Comparison of ENCODE assay signal across 26 mouse cellular contexts in genomic region chr13:50991726-50992432, GRCm38 (mm10).
DNase-seq lines count a peak whose midpoint lies in the region; ATAC-seq lines count a peak whose summit lies in the region.
"Had no signal": no experiment of that assay in that cellular context is flagged by ENCODE, and none has a peak within 500 bp of the region (broad histone marks: within the 10 kb centered on the region; RNA-seq: fewer than 3 reads in every experiment).

No protein-coding gene starts in this region.

- peak overlapping the region; percentile 67 for H3K27ac ChIP-seq in embryonic facial prominence, embryonic 14.5 days (replicated peaks; ENCODE audit: low read depth, low read length)
- H3K27ac ChIP-seq in limb, embryonic 11.5 days (replicated peaks; ENCODE audit: low read depth, low read length) = peak overlapping the region; percentile 79
- H3K27ac ChIP-seq in hindbrain, embryonic 11.5 days (ENCODE audit: low read depth, low read length) = no peak overlapping the region
- no peak overlapping the region for H3K27ac ChIP-seq in hindbrain, embryonic 16.5 days (ENCODE audit: low read depth, low read length)
- H3K27ac ChIP-seq: forebrain, embryonic 15.5 days; heart, embryonic 13.5 days; hindbrain, embryonic 12.5 days; midbrain, embryonic 12.5 days; stomach, postnatal 0 days had no signal

- no peaks in the 10 kb centered on the region for H3K9me3 ChIP-seq in embryonic facial prominence, embryonic 14.5 days (ENCODE audit: control insufficient read depth, low read length)
- no peaks in the 10 kb centered on the region for H3K9me3 ChIP-seq in limb, embryonic 11.5 days (ENCODE audit: control insufficient read depth, low read length)
- no peaks in the 10 kb centered on the region for H3K9me3 ChIP-seq in hindbrain, embryonic 11.5 days (ENCODE audit: control insufficient read depth, low read length)
- no peaks in the 10 kb centered on the region for H3K9me3 ChIP-seq in hindbrain, embryonic 16.5 days (ENCODE audit: control insufficient read depth, low read length)
- H3K9me3 ChIP-seq: forebrain, embryonic 15.5 days had no signal

- no peaks in the 10 kb centered on the region for H3K27me3 ChIP-seq in embryonic facial prominence, embryonic 14.5 days (replicated peaks; ENCODE audit: control insufficient read depth, insufficient read depth, low read length)
- H3K27me3 ChIP-seq in limb, embryonic 11.5 days (ENCODE audit: control insufficient read depth, insufficient read depth, low read length) = no peaks in the 10 kb centered on the region
- H3K27me3 ChIP-seq in hindbrain, embryonic 11.5 days (ENCODE audit: control insufficient read depth, insufficient read depth, low read length) = no peaks in the 10 kb centered on the region
- H3K27me3 ChIP-seq in hindbrain, embryonic 16.5 days (replicated peaks; ENCODE audit: control insufficient read depth, insufficient read depth, low read length) = no peaks in the 10 kb centered on the region
- H3K27me3 ChIP-seq: forebrain, embryonic 15.5 days; heart, embryonic 13.5 days; hindbrain, embryonic 12.5 days; midbrain, embryonic 12.5 days had no signal

- peaks cover 10% of the 10 kb centered on the region for H3K4me1 ChIP-seq in embryonic facial prominence, embryonic 14.5 days (ENCODE audit: control insufficient read depth, insufficient read depth, low read length)
- H3K4me1 ChIP-seq in limb, embryonic 11.5 days (ENCODE audit: control insufficient read depth, insufficient read depth, low read length) = 0 out of 2 replicates have a peak, but pooled peaks cover 2% of the 10 kb centered on the region
- no peaks in the 10 kb centered on the region for H3K4me1 ChIP-seq in hindbrain, embryonic 11.5 days (replicated peaks; ENCODE audit: control insufficient read depth, insufficient read depth, low read length)
- H3K4me1 ChIP-seq in hindbrain, embryonic 16.5 days (ENCODE audit: control insufficient read depth, insufficient read depth, low read depth, low read length) = no peaks in the 10 kb centered on the region
- H3K4me1 ChIP-seq: forebrain, embryonic 15.5 days; heart, embryonic 13.5 days; hindbrain, embryonic 12.5 days; midbrain, embryonic 12.5 days had no signal

- no peak overlapping the region for H3K4me3 ChIP-seq in embryonic facial prominence, embryonic 14.5 days (ENCODE audit: low read depth, low read length)
- no peak overlapping the region for H3K4me3 ChIP-seq in limb, embryonic 11.5 days (ENCODE audit: low read depth, low read length)
- no peak overlapping the region for H3K4me3 ChIP-seq in hindbrain, embryonic 11.5 days (ENCODE audit: low read depth, low read length)
- H3K4me3 ChIP-seq in hindbrain, embryonic 16.5 days (ENCODE audit: low read length) = no peak overlapping the region
- H3K4me3 ChIP-seq: forebrain, embryonic 15.5 days; heart, embryonic 13.5 days; hindbrain, embryonic 12.5 days; midbrain, embryonic 12.5 days had no signal

- no peak for ATAC-seq in embryonic facial prominence, embryonic 14.5 days (ENCODE audit: low read depth)
- ATAC-seq in limb, embryonic 11.5 days (ENCODE audit: insufficient number of reproducible peaks, low FRiP score, low TSS enrichment, low read depth) = peak; percentile 88; the same call in 1 of the 2 replicates
- no peak for ATAC-seq in hindbrain, embryonic 11.5 days (ENCODE audit: low FRiP score)
- ATAC-seq in hindbrain, embryonic 16.5 days = no peak
- ATAC-seq: forebrain, embryonic 15.5 days; inflammation-experienced regulatory T-cells, adult 6 months; liver, postnatal 0 days; lung, postnatal 0 days had no signal

- no peaks in the 10 kb centered on the region for H3K36me3 ChIP-seq in embryonic facial prominence, embryonic 14.5 days (ENCODE audit: control insufficient read depth, insufficient read depth, low read length)
- H3K36me3 ChIP-seq in limb, embryonic 11.5 days (ENCODE audit: control insufficient read depth, insufficient read depth, low read length) = no peaks in the 10 kb centered on the region
- no peaks in the 10 kb centered on the region for H3K36me3 ChIP-seq in hindbrain, embryonic 11.5 days (ENCODE audit: control insufficient read depth, insufficient read depth, low read length)
- H3K36me3 ChIP-seq in hindbrain, embryonic 16.5 days (ENCODE audit: control insufficient read depth, insufficient read depth, low read length) = no peaks in the 10 kb centered on the region
- H3K36me3 ChIP-seq: forebrain, embryonic 15.5 days; heart, embryonic 13.5 days; hindbrain, embryonic 12.5 days; midbrain, embryonic 12.5 days had no signal

- WGBS in embryonic facial prominence, embryonic 14.5 days = 34% methylated on average over 9 of the region's 9 CpGs
- 41% methylated on average over 9 of the region's 9 CpGs for WGBS in limb, embryonic 11.5 days
- WGBS in hindbrain, embryonic 11.5 days = 79% methylated on average over 9 of the region's 9 CpGs
- WGBS in hindbrain, embryonic 16.5 days = 84% methylated on average over 9 of the region's 9 CpGs

- H3K4me2 ChIP-seq in embryonic facial prominence, embryonic 14.5 days (ENCODE audit: low read depth, low read length) = no peak overlapping the region
- no peak overlapping the region for H3K4me2 ChIP-seq in limb, embryonic 11.5 days (ENCODE audit: low read depth, severe bottlenecking)
- no peak overlapping the region for H3K4me2 ChIP-seq in hindbrain, embryonic 11.5 days (replicated peaks; ENCODE audit: low read depth, low read length)
- H3K4me2 ChIP-seq in hindbrain, embryonic 16.5 days (ENCODE audit: low read length) = no peak overlapping the region
- H3K4me2 ChIP-seq: forebrain, embryonic 15.5 days; heart, embryonic 13.5 days; hindbrain, embryonic 12.5 days; liver, embryonic 11.5 days; midbrain, embryonic 12.5 days had no signal

- peak; percentile 49 for DNase-seq in embryo, embryonic 11 days
- DNase-seq in embryo, embryonic 9.5 days (ENCODE audit: extremely low spot score) = no peak
- peak; percentile 76 for DNase-seq in embryonic facial prominence, embryonic 14.5 days (ENCODE audit: low spot score)
- DNase-seq in limb, embryonic 11.5 days (ENCODE audit: low spot score) = peak; percentile 63
- DNase-seq in cerebellum, postnatal 36 days = no peak
- no peak for DNase-seq in hindbrain, embryonic 11.5 days (ENCODE audit: low spot score)
- DNase-seq: adrenal gland, postnatal 14 days; cerebellum, adult 9-10 months; gastrocnemius, postnatal 14 days; heart, adult 18-20 months; heart, postnatal 14 days; kidney, adult 9 months; kidney, postnatal 25 days; layer of hippocampus, postnatal 36 days; liver, postnatal 0 days; thymus, adult 2 months; thymus, postnatal 4 days had no signal

- no peak overlapping the region for H3K9ac ChIP-seq in embryonic facial prominence, embryonic 14.5 days (ENCODE audit: low read depth, low read length)
- no peak overlapping the region for H3K9ac ChIP-seq in limb, embryonic 11.5 days (ENCODE audit: low read length)
- no peak overlapping the region for H3K9ac ChIP-seq in hindbrain, embryonic 11.5 days (ENCODE audit: low read depth, low read length)
- no peak overlapping the region for H3K9ac ChIP-seq in hindbrain, embryonic 16.5 days (ENCODE audit: low read depth, low read length)
- H3K9ac ChIP-seq: forebrain, embryonic 15.5 days; heart, embryonic 13.5 days; hindbrain, embryonic 12.5 days; liver, postnatal 0 days; midbrain, embryonic 12.5 days had no signal

Comparison
In these comparisons a context has a peak if more than half of its experiments do, and no peak if none do; other contexts are left out.
1. DNase-seq: peak in embryo, embryonic 11 days (single experiment), embryonic facial prominence, embryonic 14.5 days (single experiment) and limb, embryonic 11.5 days (single experiment); none in embryo, embryonic 9.5 days (single experiment), cerebellum, postnatal 36 days (0 of 2) and hindbrain, embryonic 11.5 days (single experiment).
2. H3K27ac ChIP-seq: peak in embryonic facial prominence, embryonic 14.5 days (single experiment) and limb, embryonic 11.5 days (single experiment); none in hindbrain, embryonic 11.5 days (single experiment) and hindbrain, embryonic 16.5 days (single experiment).